Mouse (Mus musculus): Measurements from ENCODE around the gene Atad2b. TPM values are rescaled to one million over a fixed set of nuclear protein-coding genes. Genes with fewer than 3 reads are reported as not detected.
A peak's percentile ranks its signal among the peaks of the same experiment; 100 is the strongest.

The Atad2b gene
- 20.4 and 22.3 TPM in 2 replicates for polyA plus RNA-seq (2014; fragmentation: Nextera tagmentation; extraction: Ambion mirVana)

- under 1% methylated on average over 84 of the region's 89 CpGs for WGBS
- Histone ChIP-seq H3K27me3 (ENCODE audit: control insufficient read depth, insufficient read depth, low read length) (no peaks in the 10 kb centered on the region), H3K9me3 (ENCODE audit: control insufficient read depth, low read length) (no peaks in the 10 kb centered on the region), H3K4me1 (ENCODE audit: control insufficient read depth, insufficient read depth, low read length) (peaks cover 7% of the 10 kb centered on the region), H3K4me2 (peak within 1 kb of the TSS; percentile 71), H3K9ac (ENCODE audit: low read length) (peak within 1 kb of the TSS; percentile 100), H3K27ac (ENCODE audit: low read depth, low read length) (peak within 1 kb of the TSS; percentile 93), H3K4me3 (ENCODE audit: low read depth, low read length) (peak within 1 kb of the TSS; percentile 96), H3K36me3 (ENCODE audit: control insufficient read depth, insufficient read depth, low read length) (no peaks in the 10 kb centered on the region)
- ATAC-seq (ENCODE audit: low FRiP score) (peak; percentile 99), DNase-seq (ENCODE audit: low spot score, missing footprints) (peak; percentile 100)
These were observed at the start of gene Atad2b for GRCm38 (mm10) chr12:4916994-4917804. Gene Atad2b (plus strand): TSS chr12:4917353.

GRCm38 (mm10) chr12:4868924-4869323 is 48.2 kb upstream of the Atad2b start:
- Histone ChIP-seq H3K36me3 (ENCODE audit: control insufficient read depth, insufficient read depth, low read length) (no peaks in the 10 kb centered on the region), H3K4me3 (ENCODE audit: low read depth, low read length) (no peak overlapping the region), H3K4me2 (no peak overlapping the region), H3K9me3 (ENCODE audit: control insufficient read depth, low read length) (no peaks in the 10 kb centered on the region), H3K9ac (ENCODE audit: low read length) (no peak overlapping the region), H3K27ac (ENCODE audit: low read depth, low read length) (no peak overlapping the region), H3K27me3 (ENCODE audit: control insufficient read depth, insufficient read depth, low read length) (no peaks in the 10 kb centered on the region), H3K4me1 (ENCODE audit: control insufficient read depth, insufficient read depth, low read length) (peaks cover 1% of the 10 kb centered on the region; the same call in 1 of the 2 replicates)
- no peak for DNase-seq (ENCODE audit: low spot score, missing footprints)
- 82% methylated on average over 8 of the region's 8 CpGs for WGBS
- no peak for ATAC-seq (ENCODE audit: low FRiP score)

GRCm38 (mm10) chr12:4871260-4871659 is 45.9 kb upstream of the Atad2b start:
- ATAC-seq (ENCODE audit: low FRiP score) (no peak), DNase-seq (ENCODE audit: low spot score, missing footprints) (no peak)
- no peak overlapping the region for H3K27ac ChIP-seq (ENCODE audit: low read depth, low read length)
- H3K4me3 ChIP-seq (ENCODE audit: low read depth, low read length) = no peak overlapping the region
- H3K9me3 ChIP-seq (ENCODE audit: control insufficient read depth, low read length) = no peaks in the 10 kb centered on the region
- 92% methylated on average over 5 of the region's 5 CpGs for WGBS
- no peak overlapping the region for H3K9ac ChIP-seq (ENCODE audit: low read length)
- H3K4me1 ChIP-seq (ENCODE audit: control insufficient read depth, insufficient read depth, low read length) = peaks cover 6% of the 10 kb centered on the region
- H3K36me3 ChIP-seq (ENCODE audit: control insufficient read depth, insufficient read depth, low read length) = no peaks in the 10 kb centered on the region
- H3K4me2 ChIP-seq = no peak overlapping the region
- no peaks in the 10 kb centered on the region for H3K27me3 ChIP-seq (ENCODE audit: control insufficient read depth, insufficient read depth, low read length)

- no peaks in the 10 kb centered on the region for H3K9me3 ChIP-seq (ENCODE audit: control insufficient read depth, low read length)
- 62% methylated on average over 4 of the region's 4 CpGs for WGBS
- no peak overlapping the region for H3K9ac ChIP-seq (ENCODE audit: low read length)
- no peak overlapping the region for H3K27ac ChIP-seq (ENCODE audit: low read depth, low read length)
- H3K4me1 ChIP-seq (ENCODE audit: control insufficient read depth, insufficient read depth, low read length) = peaks cover 6% of the 10 kb centered on the region
- ATAC-seq (ENCODE audit: low FRiP score) (no peak), DNase-seq (ENCODE audit: low spot score, missing footprints) (no peak)
- H3K36me3 ChIP-seq (ENCODE audit: control insufficient read depth, insufficient read depth, low read length) = no peaks in the 10 kb centered on the region
- no peaks in the 10 kb centered on the region for H3K27me3 ChIP-seq (ENCODE audit: control insufficient read depth, insufficient read depth, low read length)
- no peak overlapping the region for H3K4me3 ChIP-seq (ENCODE audit: low read depth, low read length)
- H3K4me2 ChIP-seq = no peak overlapping the region
These were observed 44.9 kb upstream of the Atad2b start for GRCm38 (mm10) chr12:4872273-4872672.

- Histone ChIP-seq H3K27ac (ENCODE audit: low read depth, low read length) (no peak overlapping the region), H3K9me3 (ENCODE audit: control insufficient read depth, low read length) (no peaks in the 10 kb centered on the region), H3K27me3 (ENCODE audit: control insufficient read depth, insufficient read depth, low read length) (no peaks in the 10 kb centered on the region), H3K36me3 (ENCODE audit: control insufficient read depth, insufficient read depth, low read length) (no peaks in the 10 kb centered on the region), H3K4me1 (ENCODE audit: control insufficient read depth, insufficient read depth, low read length) (peaks cover 6% of the 10 kb centered on the region), H3K9ac (ENCODE audit: low read length) (no peak overlapping the region), H3K4me3 (ENCODE audit: low read depth, low read length) (no peak overlapping the region), H3K4me2 (no peak overlapping the region)
- WGBS = 82% methylated on average over 5 of the region's 5 CpGs
- ATAC-seq (ENCODE audit: low FRiP score) = no peak
- no peak for DNase-seq (ENCODE audit: low spot score, missing footprints)
These were observed 44.1 kb upstream of the Atad2b start for GRCm38 (mm10) chr12:4872983-4873477.

GRCm38 (mm10) chr12:4873531-4873930 is 43.6 kb upstream of the Atad2b start:
- H3K4me3 ChIP-seq (ENCODE audit: low read depth, low read length) = peak overlapping the region; percentile 23
- ATAC-seq (ENCODE audit: low FRiP score) = no peak
- WGBS = 80% methylated on average over 6 of the region's 6 CpGs

GRCm38 (mm10) chr12:4874161-4874927 is 42.8 kb upstream of the Atad2b start, which contains the start of gene Mfsd2b:
Gene Mfsd2b (minus strand): TSS chr12:4874359.
- Histone ChIP-seq H3K27me3 (ENCODE audit: control insufficient read depth, insufficient read depth, low read length) (no peaks in the 10 kb centered on the region), H3K27ac (ENCODE audit: low read depth, low read length) (no peak within 1 kb of the TSS), H3K4me2 (peak within 1 kb of the TSS; percentile 51), H3K9me3 (ENCODE audit: control insufficient read depth, low read length) (no peaks in the 10 kb centered on the region), H3K4me1 (ENCODE audit: control insufficient read depth, insufficient read depth, low read length) (peaks cover 6% of the 10 kb centered on the region), H3K9ac (ENCODE audit: low read length) (peak within 1 kb of the TSS; percentile 34), H3K4me3 (ENCODE audit: low read depth, low read length) (peak within 1 kb of the TSS; percentile 23), H3K36me3 (ENCODE audit: control insufficient read depth, insufficient read depth, low read length) (no peaks in the 10 kb centered on the region)
- DNase-seq (ENCODE audit: low spot score, missing footprints) (peak; percentile 93), ATAC-seq (ENCODE audit: low FRiP score) (peak; percentile 90)
- WGBS = 5% methylated on average over 24 of the region's 24 CpGs

More at GRCm38 (mm10) chr12:4873531-4873930, 43.6 kb upstream of the Atad2b start:
- Histone ChIP-seq H3K27me3 (ENCODE audit: control insufficient read depth, insufficient read depth, low read length) (no peaks in the 10 kb centered on the region), H3K27ac (ENCODE audit: low read depth, low read length) (no peak overlapping the region), H3K36me3 (ENCODE audit: control insufficient read depth, insufficient read depth, low read length) (no peaks in the 10 kb centered on the region), H3K4me2 (peak overlapping the region; percentile 51; the same call in 1 of the 2 replicates), H3K9me3 (ENCODE audit: control insufficient read depth, low read length) (no peaks in the 10 kb centered on the region), H3K9ac (ENCODE audit: low read length) (peak overlapping the region; percentile 34; the same call in 1 of the 2 replicates), H3K4me1 (ENCODE audit: control insufficient read depth, insufficient read depth, low read length) (peaks cover 6% of the 10 kb centered on the region)
- DNase-seq (ENCODE audit: low spot score, missing footprints) = no peak

GRCm38 (mm10) chr12:4875623-4876022 is 41.5 kb upstream of the Atad2b start:
- no peak for DNase-seq (ENCODE audit: low spot score, missing footprints)
- WGBS = 87% methylated on average over 8 of the region's 8 CpGs
- no peaks in the 10 kb centered on the region for H3K27me3 ChIP-seq (ENCODE audit: control insufficient read depth, insufficient read depth, low read length)
- peaks cover 6% of the 10 kb centered on the region for H3K4me1 ChIP-seq (ENCODE audit: control insufficient read depth, insufficient read depth, low read length)
- H3K9me3 ChIP-seq (ENCODE audit: control insufficient read depth, low read length) = no peaks in the 10 kb centered on the region
- no peak overlapping the region for H3K27ac ChIP-seq (ENCODE audit: low read depth, low read length)
- no peak for ATAC-seq (ENCODE audit: low FRiP score)
- H3K9ac ChIP-seq (ENCODE audit: low read length) = no peak overlapping the region
- no peak overlapping the region for H3K4me2 ChIP-seq
- H3K36me3 ChIP-seq (ENCODE audit: control insufficient read depth, insufficient read depth, low read length) = no peaks in the 10 kb centered on the region
- H3K4me3 ChIP-seq (ENCODE audit: low read depth, low read length) = no peak overlapping the region
